Mouse (Mus musculus) limb, embryonic 14.5 days (tissue): ENCODE measurements around the gene Srsf1. TPM values are rescaled to one million over a fixed set of nuclear protein-coding genes. Genes with fewer than 3 reads are reported as not detected.
A peak's percentile ranks its signal among the peaks of the same experiment; 100 is the strongest.

ENCODE experiments used
- ATAC-seq: fragments of 200-750 bp; cut with Nextera tagmentation; 2 replicates; pipeline ENCODE4 v1.8.0; 2017; ENCODE audit warnings: low read depth, moderate number of reproducible peaks, moderate TSS enrichment; ENCODE audit not compliant: low FRiP score
- DNase-seq: peaks from one replicate; pipeline ENCODE4 v3.0.0-alpha.2; 2015; ENCODE audit warnings: low spot score
- H3K27ac ChIP-seq: fragments of 300-500 bp; sonication (generic); replicated peaks from 2 replicates; pipeline ENCODE4 v1.5.1; 2014; ENCODE audit warnings: low read depth, mild to moderate bottlenecking, low read length, moderate library complexity, mixed read lengths
- H3K27me3 ChIP-seq: fragments of 300-500 bp; sonication (generic); 2 replicates; pipeline ENCODE4 v1.6.1; 2014; ENCODE audit warnings: low read length, mixed read lengths; ENCODE audit not compliant: control insufficient read depth, insufficient read depth
- H3K36me3 ChIP-seq: fragments of 300-500 bp; sonication (generic); 2 replicates; pipeline ENCODE4 v1.6.1; 2014; ENCODE audit warnings: mild to moderate bottlenecking, low read length, moderate library complexity, mixed read lengths; ENCODE audit not compliant: control insufficient read depth, insufficient read depth
- H3K4me1 ChIP-seq: fragments of 300-500 bp; sonication (generic); 2 replicates; pipeline ENCODE4 v1.6.1; 2014; ENCODE audit warnings: antibody characterized with exemption, low read length, mixed read lengths; ENCODE audit not compliant: control insufficient read depth, insufficient read depth
- H3K4me2 ChIP-seq: fragments of 300-500 bp; sonication (generic); replicated peaks from 2 replicates; pipeline ENCODE4 v1.6.1; 2014; ENCODE audit warnings: low read depth, mild to moderate bottlenecking, low read length, moderate library complexity; ENCODE audit not compliant: severe bottlenecking
- H3K4me3 ChIP-seq: fragments of 300-500 bp; sonication (generic); replicated peaks from 2 replicates; pipeline ENCODE4 v1.5.1; 2014; ENCODE audit warnings: low read length
- H3K9ac ChIP-seq: fragments of 300-500 bp; sonication (generic); 2 replicates; pipeline ENCODE4 v1.6.1; 2014; ENCODE audit warnings: mild to moderate bottlenecking, low read depth, low read length, moderate library complexity; ENCODE audit not compliant: severe bottlenecking
- H3K9me3 ChIP-seq: fragments of 300-500 bp; sonication (generic); 2 replicates; pipeline ENCODE4 v1.6.1; 2016; ENCODE audit warnings: low read length; ENCODE audit not compliant: control insufficient read depth
- POLR2A ChIP-seq: fragments of 200-500 bp; IDR thresholded peaks from 2 replicates; pipeline ENCODE4 v1.8.0; 2012; ENCODE audit warnings: inconsistent platforms, mild to moderate bottlenecking, moderate library complexity, borderline replicate concordance; ENCODE audit not compliant: insufficient read depth, insufficient read length; ENCODE audit errors: extremely low read depth
- WGBS: fragments of 180-500 bp; shearing (Covaris S2); extraction: QIAGEN DNeasy Blood & Tissue Kit; methylation state at CpG from one replicate; pipeline ENCODE4 v1.1.7; 2014; 5-methylcytosine and 5-hydroxymethylcytosine counted together
- polyA plus RNA-seq, 2 experiments: library from polyadenylated mRNA; depleted of rRNA in 1 of 2; stranded (reverse) in 1 of 2; unstranded in 1 of 2; fragments of >200 nt; fragmentation: Nextera tagmentation in 1 of 2; extraction: Ambion mirVana in 1 of 2; gene quantifications; 2 replicates each; pipeline versions ENCODE4 v1.2.1 to v1.2.3; 2012 to 2014

Srsf1 gene
- polyA plus RNA-seq, 2 experiments, result 338 to 524 TPM

DNA sequence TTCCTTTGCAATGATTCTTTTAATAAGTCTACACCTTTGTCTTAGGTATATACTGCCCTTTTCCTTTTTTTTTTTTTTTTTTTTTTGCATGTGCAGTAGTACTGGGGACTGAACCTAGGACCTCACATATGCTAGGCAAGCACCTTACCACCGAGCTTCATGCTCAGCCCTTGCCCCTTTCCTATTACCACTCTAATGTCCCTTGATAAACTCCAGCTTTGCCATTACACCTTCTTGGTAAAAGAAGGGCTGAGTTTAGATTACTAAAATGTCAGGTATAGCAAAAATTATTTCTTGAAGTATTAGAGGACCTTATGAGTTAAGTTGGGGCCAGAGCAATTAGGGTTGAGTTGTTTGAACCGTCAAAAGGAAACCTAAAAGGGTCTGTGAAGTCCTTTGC lies 8.6 kb downstream of the Srsf1 start:
- H3K9ac ChIP-seq, result no peak overlapping the region
- no peak overlapping the region for H3K4me2 ChIP-seq
- no peak for TF ChIP-seq POLR2A
- H3K9me3 ChIP-seq, result no peaks in the 10 kb centered on the region
- H3K36me3 ChIP-seq, result peaks cover 25% of the 10 kb centered on the region
- ATAC-seq, result no peak
- no peak for DNase-seq
- H3K27ac ChIP-seq, result no peak overlapping the region
- no peak overlapping the region for H3K4me3 ChIP-seq
- peaks cover 4% of the 10 kb centered on the region; the same call in 1 of the 2 replicates for H3K4me1 ChIP-seq
- H3K27me3 ChIP-seq, result no peaks in the 10 kb centered on the region
- WGBS, result 81% methylated on average over 2 of the region's 2 CpGs

DNA sequence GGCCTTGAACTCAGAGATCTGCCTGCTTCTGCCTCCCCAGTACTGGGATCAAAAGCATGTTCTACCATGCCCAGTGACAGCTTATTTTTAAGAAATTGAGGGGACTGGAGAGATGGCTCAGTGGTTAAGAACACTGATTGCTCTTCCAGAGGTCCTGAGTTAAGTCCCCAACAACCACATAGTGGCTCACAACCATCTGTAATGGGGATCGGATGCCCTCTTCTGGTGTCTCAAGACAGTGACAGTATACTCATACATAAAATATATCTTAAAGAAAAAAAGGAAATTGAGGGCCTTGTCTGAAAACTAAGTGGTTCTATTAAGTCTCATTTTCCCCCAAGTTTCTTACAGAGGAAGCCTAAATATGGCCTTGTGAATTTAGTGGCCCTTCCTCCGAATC lies 10.6 kb downstream of the Srsf1 start:
- peaks cover 11% of the 10 kb centered on the region for H3K36me3 ChIP-seq
- H3K9me3 ChIP-seq, result no peaks in the 10 kb centered on the region
- WGBS, result 69% methylated on average over 2 of the region's 2 CpGs
- no peak overlapping the region for H3K4me3 ChIP-seq
- ATAC-seq (no peak), DNase-seq (no peak)
- H3K27ac ChIP-seq, result no peak overlapping the region
- no peaks in the 10 kb centered on the region for H3K27me3 ChIP-seq
- no peaks in the 10 kb centered on the region for H3K4me1 ChIP-seq
- H3K4me2 ChIP-seq, result no peak overlapping the region
- TF ChIP-seq POLR2A, result no peak
- H3K9ac ChIP-seq, result no peak overlapping the region

DNA sequence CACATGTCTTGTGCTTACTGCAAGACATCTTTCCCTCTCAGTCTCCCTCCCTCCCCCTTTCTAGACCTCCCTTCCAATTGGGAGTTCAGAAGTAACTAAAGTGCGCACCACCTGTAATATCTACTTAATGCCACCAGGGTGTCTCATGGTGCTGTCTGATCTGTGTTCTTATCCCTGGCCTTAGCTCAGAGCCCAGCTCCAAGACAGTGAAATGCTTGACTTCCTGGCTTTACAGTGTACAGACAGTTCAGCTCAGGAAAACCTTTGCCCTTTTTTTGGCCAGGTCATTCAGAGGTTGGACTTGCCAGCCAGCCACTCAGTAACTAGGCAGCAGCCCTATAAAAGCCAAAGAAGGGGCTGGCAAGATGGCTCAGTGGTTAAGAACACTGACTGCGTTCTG lies 12.0 kb downstream of the Srsf1 start:
- H3K9ac ChIP-seq, result no peak overlapping the region
- 49% methylated on average over 2 of the region's 2 CpGs for WGBS
- no peak overlapping the region for H3K4me2 ChIP-seq
- H3K9me3 ChIP-seq, result no peaks in the 10 kb centered on the region
- H3K36me3 ChIP-seq, result peaks cover 5% of the 10 kb centered on the region; the same call in 1 of the 2 replicates
- no peak overlapping the region for H3K27ac ChIP-seq
- H3K27me3 ChIP-seq, result no peaks in the 10 kb centered on the region
- no peak overlapping the region for H3K4me3 ChIP-seq
- no peaks in the 10 kb centered on the region for H3K4me1 ChIP-seq
- DNase-seq, result peak; percentile 84
- no peak for TF ChIP-seq POLR2A
- ATAC-seq, result peak; percentile 71

DNA sequence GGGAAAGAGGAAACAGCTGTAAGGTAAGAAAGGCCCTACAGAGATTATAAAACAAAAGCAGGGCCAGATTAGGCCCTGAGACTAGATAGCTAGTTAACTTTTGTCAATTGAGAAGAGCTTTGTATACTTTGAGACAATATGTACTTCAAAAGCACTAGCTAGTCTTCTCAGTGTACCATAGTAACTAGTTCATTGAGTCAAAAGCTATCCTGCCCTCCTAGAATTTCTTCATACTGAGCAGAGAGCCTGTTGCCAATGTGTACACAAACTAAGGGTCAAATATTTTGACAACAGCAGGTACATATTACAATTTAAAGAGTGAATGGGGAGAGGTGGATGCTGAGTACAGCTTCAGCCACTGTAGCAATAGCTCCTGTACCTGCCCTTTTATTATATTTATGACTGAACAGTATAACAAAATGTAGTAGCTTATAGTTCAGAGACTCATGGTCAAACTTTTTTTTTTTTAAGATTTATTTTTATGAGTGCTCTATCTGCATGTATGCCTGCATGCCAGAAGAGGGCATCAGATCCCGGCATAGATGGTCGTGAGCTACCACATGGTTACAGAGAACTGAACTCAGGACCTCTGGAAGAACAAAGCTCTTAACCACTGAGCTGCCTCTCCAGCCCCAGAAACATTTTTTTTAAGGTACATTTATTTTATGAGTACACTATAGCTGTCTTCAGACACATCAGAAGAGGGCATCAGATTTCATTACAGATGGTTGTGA lies 14.9 kb downstream of the Srsf1 start:
- H3K4me1 ChIP-seq, result peaks cover 1% of the 10 kb centered on the region; the same call in 1 of the 2 replicates

DNA sequence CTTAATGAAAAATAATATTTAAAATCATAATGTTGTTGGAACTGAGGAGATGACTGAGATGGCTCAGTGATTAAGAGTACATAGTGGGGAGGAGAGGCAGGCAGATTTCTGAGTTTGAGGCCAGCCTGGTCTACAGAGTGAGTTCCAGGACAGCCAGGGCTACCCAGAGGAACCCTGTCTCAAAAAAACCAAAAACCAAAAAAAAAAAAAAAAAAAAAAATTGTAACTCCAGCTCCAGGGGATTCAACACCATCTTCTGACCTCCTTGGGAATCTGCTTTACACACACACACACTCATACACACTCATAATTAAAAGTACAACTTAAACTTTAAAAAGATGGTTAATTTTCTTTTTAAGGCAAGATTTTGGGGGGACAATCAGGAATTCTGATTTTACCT lies 18.6 kb downstream of the Srsf1 start:
- no peaks in the 10 kb centered on the region for H3K9me3 ChIP-seq
- H3K9ac ChIP-seq, result no peak overlapping the region
- no peaks in the 10 kb centered on the region for H3K27me3 ChIP-seq
- no peak for ATAC-seq
- H3K4me2 ChIP-seq, result no peak overlapping the region
- peaks cover 13% of the 10 kb centered on the region for H3K4me1 ChIP-seq
- no peak for TF ChIP-seq POLR2A
- no peak for DNase-seq
- H3K27ac ChIP-seq, result no peak overlapping the region
- no peaks in the 10 kb centered on the region for H3K36me3 ChIP-seq
- no peak overlapping the region for H3K4me3 ChIP-seq

More for the DNA sequence above, 14.9 kb downstream of the Srsf1 start:
- no peak overlapping the region for H3K4me2 ChIP-seq
- no peak for TF ChIP-seq POLR2A
- H3K27me3 ChIP-seq, result no peaks in the 10 kb centered on the region
- ATAC-seq (no peak), DNase-seq (no peak)
- H3K9me3 ChIP-seq, result no peaks in the 10 kb centered on the region
- H3K36me3 ChIP-seq, result no peaks in the 10 kb centered on the region
- no peak overlapping the region for H3K9ac ChIP-seq
- no peak overlapping the region for H3K27ac ChIP-seq
- WGBS, result 71% methylated on average over 2 of the region's 2 CpGs
- H3K4me3 ChIP-seq, result no peak overlapping the region
